Mouse (Mus musculus) c-Kit-positive CD71-positive TER-119-positive erythroid progenitor cells, embryonic 14.5 days (primary cell): Measurements from ENCODE around the gene Cacna2d1.

ENCODE experiments used
- DNase-seq: peaks from one replicate; pipeline ENCODE4 v3.0.0-alpha.2; 2013; ENCODE audit warnings: low spot score

The Cacna2d1 gene

GRCm38 (mm10) chr5:16163270-16163669 lies 228.8 kb downstream of the Cacna2d1 start:
- no peak for DNase-seq

- DNase-seq, result no peak
These were observed 231.8 kb downstream of the Cacna2d1 start for GRCm38 (mm10) chr5:16166117-16166867.

GRCm38 (mm10) chr5:16166868-16167267 lies 232.4 kb downstream of the Cacna2d1 start:
- no peak for DNase-seq

GRCm38 (mm10) chr5:16181041-16181440 lies 246.6 kb downstream of the Cacna2d1 start:
- DNase-seq, result no peak

GRCm38 (mm10) chr5:16184064-16184463 lies 249.6 kb downstream of the Cacna2d1 start:
- DNase-seq, result no peak

- no peak for DNase-seq
These were observed 253.4 kb downstream of the Cacna2d1 start for GRCm38 (mm10) chr5:16187931-16188330.

GRCm38 (mm10) chr5:16189878-16190277 lies 255.4 kb downstream of the Cacna2d1 start:
- no peak for DNase-seq

- DNase-seq, result no peak
These were observed 256.7 kb downstream of the Cacna2d1 start for GRCm38 (mm10) chr5:16191165-16191564.

GRCm38 (mm10) chr5:16199816-16200215 lies 265.3 kb downstream of the Cacna2d1 start:
- no peak for DNase-seq

- DNase-seq, result no peak
These were observed 287.5 kb downstream of the Cacna2d1 start for GRCm38 (mm10) chr5:16221960-16222359.

GRCm38 (mm10) chr5:16225359-16225758 lies 290.9 kb downstream of the Cacna2d1 start:
- no peak for DNase-seq

GRCm38 (mm10) chr5:16229384-16229783 lies 294.9 kb downstream of the Cacna2d1 start:
- no peak for DNase-seq

- no peak for DNase-seq
These were observed 297.0 kb downstream of the Cacna2d1 start for GRCm38 (mm10) chr5:16231477-16231876.

GRCm38 (mm10) chr5:16234891-16235290 lies 300.4 kb downstream of the Cacna2d1 start:
- no peak for DNase-seq

- no peak for DNase-seq
These were observed 301.4 kb downstream of the Cacna2d1 start for GRCm38 (mm10) chr5:16235864-16236263.

GRCm38 (mm10) chr5:16236608-16237007 lies 302.1 kb downstream of the Cacna2d1 start:
- DNase-seq, result no peak

- DNase-seq, result no peak
These were observed 303.5 kb downstream of the Cacna2d1 start for GRCm38 (mm10) chr5:16237972-16238371.

GRCm38 (mm10) chr5:16240255-16240654 lies 305.8 kb downstream of the Cacna2d1 start:
- no peak for DNase-seq

GRCm38 (mm10) chr5:16243599-16243998 lies 309.1 kb downstream of the Cacna2d1 start:
- DNase-seq, result no peak

- DNase-seq, result no peak
These were observed 318.4 kb downstream of the Cacna2d1 start for GRCm38 (mm10) chr5:16252738-16253513.

- no peak for DNase-seq
These were observed 319.3 kb downstream of the Cacna2d1 start for GRCm38 (mm10) chr5:16253768-16254167.

- DNase-seq, result no peak
These were observed 330.9 kb downstream of the Cacna2d1 start for GRCm38 (mm10) chr5:16265385-16265784.

- DNase-seq, result no peak
These were observed 342.6 kb downstream of the Cacna2d1 start for GRCm38 (mm10) chr5:16277058-16277457.
